Mouse (Mus musculus) MEL (cell line): ENCODE measurements around the gene Ccdc137. TPM values are rescaled to one million over a fixed set of nuclear protein-coding genes. Genes with fewer than 3 reads are reported as not detected.
A peak's percentile ranks its signal among the peaks of the same experiment; 100 is the strongest.

Experiments used
- DNase-seq: peaks from one replicate; pipeline ENCODE4 v3.0.0; 2011; ENCODE audit warnings: low read depth, low spot score
- H3K27ac ChIP-seq: 2 replicates; pipeline ENCODE4 v1.5.1; 2012; ENCODE audit warnings: low read depth, mild to moderate bottlenecking, control low read depth, low read length, moderate library complexity; ENCODE audit not compliant: control insufficient read depth
- H3K27me3 ChIP-seq, 2 experiments: fragments of 150-350 bp in 1 of 2; sonication (generic) in 1 of 2; 2 replicates each; pipeline ENCODE4 v1.6.1; 2012; ENCODE audit warnings: low read length in 2 of 2, mild to moderate bottlenecking in 2 of 2, improper control_type of control experiment in 1 of 2, moderate library complexity in 1 of 2; ENCODE audit not compliant: insufficient read depth in 2 of 2, control insufficient read depth in 1 of 2
- H3K36me3 ChIP-seq, 2 experiments: 2 replicates each; pipeline ENCODE4 v1.6.1; 2012 to 2014; ENCODE audit warnings: low read length in 2 of 2, improper control_type of control experiment in 1 of 2, inconsistent platforms in 1 of 2, mild to moderate bottlenecking in 1 of 2; ENCODE audit not compliant: insufficient read depth in 2 of 2, control insufficient read depth in 1 of 2
- H3K4me1 ChIP-seq, 2 experiments: fragments of 150-350 bp in 1 of 2; sonication (generic) in 1 of 2; 2 replicates each; pipeline ENCODE4 v1.6.1; 2012; ENCODE audit warnings: low read length in 2 of 2, improper control_type of control experiment in 1 of 2, mild to moderate bottlenecking in 1 of 2; ENCODE audit not compliant: insufficient read depth in 2 of 2, control insufficient read depth in 1 of 2
- H3K4me3 ChIP-seq, 2 experiments: fragments of 150-350 bp in 1 of 2; sonication (generic) in 1 of 2; 2 replicates each; pipeline ENCODE4 v1.5.1; 2012; ENCODE audit warnings: low read depth in 2 of 2, low read length in 2 of 2, mild to moderate bottlenecking in 2 of 2, moderate library complexity in 2 of 2, control low read depth in 1 of 2, improper control_type of control experiment in 1 of 2; ENCODE audit not compliant: control insufficient read depth in 1 of 2, insufficient read depth in 1 of 2
- H3K79me2 ChIP-seq: 2 replicates; pipeline ENCODE4 v1.6.1; 2012; ENCODE audit warnings: mild to moderate bottlenecking, low read length, moderate library complexity; ENCODE audit not compliant: control insufficient read depth, poor library complexity, insufficient read depth
- H3K9ac ChIP-seq: 2 replicates; pipeline ENCODE4 v1.6.1; 2012; ENCODE audit warnings: low read depth, mild to moderate bottlenecking, control low read depth, low read length, moderate library complexity; ENCODE audit not compliant: control insufficient read depth, poor library complexity, severe bottlenecking
- H3K9me3 ChIP-seq: fragments of 150-350 bp; sonication (generic); replicated peaks from 2 replicates; pipeline ENCODE4 v1.6.1; 2012; ENCODE audit warnings: mild to moderate bottlenecking, low read length, improper control_type of control experiment, moderate library complexity; ENCODE audit not compliant: insufficient read depth
- CHD2 ChIP-seq: IDR thresholded peaks from 2 replicates; pipeline ENCODE4 v1.6.1; 2011; ENCODE audit warnings: low read length, improper control_type of control experiment
- CTCF ChIP-seq, 3 experiments: IDR thresholded peaks in 2 of 3; conservative IDR thresholded peaks in 1 of 3; 2 replicates each; pipeline ENCODE4 v1.5.1; 2011 to 2012; ENCODE audit warnings: low read length in 3 of 3, low read depth in 2 of 3, mild to moderate bottlenecking in 2 of 3, improper control_type of control experiment in 1 of 3, inconsistent platforms in 1 of 3, mixed read lengths in 1 of 3, moderate library complexity in 1 of 3; ENCODE audit not compliant: control insufficient read depth in 1 of 3, insufficient read depth in 1 of 3, poor library complexity in 1 of 3, severe bottlenecking in 1 of 3
- EP300 ChIP-seq, 2 experiments: IDR thresholded peaks; 2 replicates each; pipeline ENCODE4 v1.6.1; 2011; ENCODE audit warnings: improper control_type of control experiment in 2 of 2, low read length in 2 of 2, low read depth in 1 of 2, mild to moderate bottlenecking in 1 of 2
- MAFK ChIP-seq: IDR thresholded peaks from 2 replicates; pipeline ENCODE4 v1.6.1; 2011; ENCODE audit warnings: low read depth, mild to moderate bottlenecking, low read length, improper control_type of control experiment, borderline replicate concordance
- MAZ ChIP-seq: IDR thresholded peaks from 2 replicates; pipeline ENCODE4 v1.6.1; 2012; ENCODE audit warnings: low read depth, mild to moderate bottlenecking, inconsistent platforms, low read length, improper control_type of control experiment
- MYB ChIP-seq: IDR thresholded peaks from 2 replicates; pipeline ENCODE4 v1.6.1; 2011; ENCODE audit warnings: mild to moderate bottlenecking, low read depth, low read length, improper control_type of control experiment
- NELFE ChIP-seq: IDR thresholded peaks from 2 replicates; pipeline ENCODE4 v1.6.1; 2011; ENCODE audit warnings: low read depth, low read length, improper control_type of control experiment
- NRF1 ChIP-seq: IDR thresholded peaks from 2 replicates; pipeline ENCODE4 v1.6.1; 2014; ENCODE audit warnings: low read depth, mild to moderate bottlenecking, inconsistent platforms, low read length, improper control_type of control experiment, moderate library complexity; ENCODE audit not compliant: poor library complexity, insufficient read depth, severe bottlenecking
- POLR2A ChIP-seq, 2 experiments: IDR thresholded peaks; 2 replicates each; pipeline ENCODE4 v1.6.1; 2011 to 2012; ENCODE audit warnings: low read length in 2 of 2, mild to moderate bottlenecking in 2 of 2, control low read depth in 1 of 2, improper control_type of control experiment in 1 of 2, low read depth in 1 of 2, moderate library complexity in 1 of 2; ENCODE audit not compliant: control insufficient read depth in 1 of 2, insufficient read depth in 1 of 2, poor library complexity in 1 of 2
- POLR2AphosphoS5 ChIP-seq: IDR thresholded peaks from 2 replicates; pipeline ENCODE4 v1.6.1; 2012; ENCODE audit warnings: low read depth, borderline replicate concordance, mild to moderate bottlenecking, inconsistent platforms, low read length, moderate library complexity, mixed read lengths
- RCOR1 ChIP-seq: IDR thresholded peaks from 2 replicates; pipeline ENCODE4 v1.6.1; 2012; ENCODE audit warnings: low read depth, mild to moderate bottlenecking, inconsistent platforms, low read length, improper control_type of control experiment
- SIN3A ChIP-seq: IDR thresholded peaks from 2 replicates; pipeline ENCODE4 v1.6.1; 2012; ENCODE audit warnings: low read length, improper control_type of control experiment, inconsistent platforms
- TCF12 ChIP-seq: IDR thresholded peaks from 2 replicates; pipeline ENCODE4 v1.6.1; 2014; ENCODE audit warnings: low read depth, mild to moderate bottlenecking, inconsistent platforms, low read length, improper control_type of control experiment, moderate library complexity
- USF1 ChIP-seq: IDR thresholded peaks from 2 replicates; pipeline ENCODE4 v1.6.1; 2014; ENCODE audit warnings: low read depth, mild to moderate bottlenecking, inconsistent platforms, low read length, improper control_type of control experiment, moderate library complexity
- ZKSCAN1 ChIP-seq: IDR thresholded peaks from 2 replicates; pipeline ENCODE4 v1.6.1; 2012; ENCODE audit warnings: low read depth, mild to moderate bottlenecking, inconsistent platforms, low read length, improper control_type of control experiment, moderate library complexity
- polyA plus RNA-seq, 2 experiments: library from polyadenylated mRNA; stranded (reverse) in 1 of 2; unstranded in 1 of 2; fragments of >175 nt in 1 of 2; fragments of >200 nt in 1 of 2; gene quantifications; 2 replicates each; pipeline versions ENCODE4 v1.2.1 to v1.2.4; 2012; ENCODE audit warnings: low replicate concordance in 2 of 2, low read depth in 1 of 2; ENCODE audit not compliant: insufficient read length in 2 of 2, insufficient read depth in 1 of 2, missing spikeins in 1 of 2
- total RNA-seq: library from RNA; depleted of rRNA; stranded (reverse); fragments of 300-350 nt; gene quantifications from 2 replicates; pipeline ENCODE4 v1.2.3, GENCODE M21; 2012

The Ccdc137 gene
- total and polyA plus RNA-seq, 3 experiments: 104 to 116 TPM; not detected in 1

DNA sequence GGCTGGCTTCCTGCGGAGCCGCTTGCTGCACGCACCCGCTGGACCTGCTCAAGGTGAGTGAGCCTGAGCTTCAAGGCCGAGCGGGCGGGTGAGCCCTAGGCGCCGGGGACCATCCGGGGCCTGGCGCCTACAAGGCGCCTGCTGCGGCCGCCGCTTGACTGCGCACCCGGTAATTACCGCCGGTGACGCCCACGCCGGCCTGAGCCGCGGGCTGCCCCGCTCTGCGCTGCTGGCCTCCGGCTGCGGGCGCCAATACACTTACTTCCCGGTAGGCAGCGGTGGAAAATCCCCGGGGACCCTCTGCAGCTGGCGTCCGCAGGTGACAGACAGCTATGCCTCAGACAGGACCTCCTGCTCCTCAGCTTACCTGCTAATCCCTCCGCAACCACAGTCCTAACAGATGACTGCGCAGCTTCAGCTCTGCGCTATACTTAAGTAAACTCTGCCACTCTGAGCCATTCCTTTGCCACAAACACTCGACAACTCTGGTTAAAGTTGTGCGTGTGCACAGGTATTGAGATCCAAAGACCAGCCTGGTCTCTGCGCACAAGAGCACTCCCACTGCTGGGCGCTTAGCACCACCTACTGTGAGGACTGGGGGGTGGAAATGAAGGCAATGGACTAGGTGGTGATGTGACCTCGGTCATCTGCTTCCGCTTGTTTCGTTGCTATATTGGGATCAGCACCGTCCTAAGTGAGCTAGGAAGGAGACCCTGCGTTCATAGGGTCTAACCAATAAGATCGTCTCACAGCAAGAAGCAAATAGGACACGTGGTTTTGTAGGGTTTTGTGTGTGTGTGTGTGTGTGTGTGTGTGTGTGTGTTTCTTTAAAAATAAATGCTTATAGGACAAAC, 34.3 kb downstream of the Ccdc137 start (continued):
- TF ChIP-seq MAFK (no peak), SIN3A (peak; percentile 94), CTCF (IDR thresholded peaks at IDR 0.05 in 2 of 3, conservative IDR thresholded peaks at IDR 0.05 in 1 of 3; ENCODE audit: control insufficient read depth in 1 of 3, insufficient read depth in 1 of 3, low read depth in 2 of 3, low read length in 3 of 3, poor library complexity in 1 of 3, severe bottlenecking in 1 of 3) (peak; percentile 12 to 35 (median 14); a peak in 3 of 6 replicates), NRF1 (no peak), NELFE (no peak), POLR2AphosphoS5 (no peak; the same call in 1 of the 2 replicates), MAZ (peak; percentile 79; the same call in 1 of the 2 replicates), POLR2A (IDR thresholded peaks at IDR 0.05; ENCODE audit: control insufficient read depth in 1 of 2, insufficient read depth in 1 of 2, low read depth in 1 of 2, low read length in 2 of 2, poor library complexity in 1 of 2) (no peak)
- TF ChIP-seq, all 39 proteins: peak for 14

- Histone ChIP-seq H3K79me2 (peaks cover 19% of the 10 kb centered on the region), H3K27ac (no peak overlapping the region), H3K9me3 (no peaks in the 10 kb centered on the region), H3K27me3 (no peaks in the 10 kb centered on the region), H3K9ac (peak overlapping the region; percentile 87), H3K36me3 (peaks cover 0 to 11% of the 10 kb centered on the region in 2 experiments; a peak in 2 of 4 replicates), H3K4me3 (peak overlapping the region; percentile 63 to 80), H3K4me1 (peaks cover 0 to 20% of the 10 kb centered on the region in 2 experiments; a peak in 2 of 4 replicates)
- DNase-seq: no peak
- TF ChIP-seq ZKSCAN1 (no peak), USF1 (no peak), NRF1 (no peak), EP300 (IDR thresholded peaks at IDR 0.05; ENCODE audit: low read depth in 1 of 2, low read length in 2 of 2) (no peak), CHD2 (no peak), RCOR1 (no peak)
- TF ChIP-seq, all 39 proteins: peak for 0
These were observed 34.9 kb downstream of the Ccdc137 start for GRCm38 (mm10) chr11:120492878-120493203.

DNA sequence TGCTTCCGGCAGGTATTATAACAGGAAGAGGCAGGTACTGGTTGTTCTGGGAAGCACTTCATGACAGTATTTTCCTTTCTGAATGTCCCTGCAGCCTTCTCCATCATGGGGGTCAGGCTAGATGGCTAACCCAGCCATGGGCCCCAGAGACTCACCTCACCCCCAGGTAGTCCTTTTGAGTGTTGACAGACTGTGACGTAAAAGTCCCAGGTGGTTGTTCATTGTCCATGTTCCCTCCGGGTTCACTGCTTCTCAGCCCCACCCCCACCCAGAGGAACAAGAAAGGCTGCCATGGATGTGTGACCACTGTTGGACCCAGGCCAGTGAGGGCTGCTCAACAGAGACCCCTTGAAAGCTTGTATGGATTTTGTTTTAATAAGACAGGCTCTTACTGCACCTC, 35.4 kb downstream of the Ccdc137 start:
- peaks cover 19% of the 10 kb centered on the region for H3K79me2 ChIP-seq
- no peak for TF ChIP-seq MAFK
- TF ChIP-seq MYB: no peak
- no peak for TF ChIP-seq TCF12
- no peak for TF ChIP-seq POLR2A (IDR thresholded peaks at IDR 0.05; ENCODE audit: control insufficient read depth in 1 of 2, insufficient read depth in 1 of 2, low read depth in 1 of 2, low read length in 2 of 2, poor library complexity in 1 of 2)
- no peak for TF ChIP-seq NRF1
- TF ChIP-seq RCOR1: no peak
- TF ChIP-seq CHD2: no peak
- no peaks in the 10 kb centered on the region for H3K9me3 ChIP-seq
- peaks cover 0 to 20% of the 10 kb centered on the region in 2 experiments; a peak in 2 of 4 replicates for H3K4me1 ChIP-seq
- H3K4me3 ChIP-seq: no peak overlapping the region
- H3K9ac ChIP-seq: no peak overlapping the region
- no peak for DNase-seq
- H3K27ac ChIP-seq: no peak overlapping the region
- peaks cover 0 to 11% of the 10 kb centered on the region in 2 experiments; a peak in 2 of 4 replicates for H3K36me3 ChIP-seq
- H3K27me3 ChIP-seq: no peaks in the 10 kb centered on the region
